Mouse (Mus musculus) midbrain, embryonic 13.5 days (tissue): Measurements from ENCODE around the gene Ankrd35. TPM values are rescaled to one million over a fixed set of nuclear protein-coding genes. Genes with fewer than 3 reads are reported as not detected.

Experiments used
- ATAC-seq: fragments of 200-750 bp; cut with Nextera tagmentation; 2 replicates; pipeline ENCODE4 v1.8.0; 2017; ENCODE audit warnings: mild to moderate bottlenecking, moderate TSS enrichment, moderate library complexity
- H3K27ac ChIP-seq: fragments of 300-500 bp; sonication (generic); 2 replicates; pipeline ENCODE4 v1.5.1; 2015; ENCODE audit warnings: inconsistent platforms, mild to moderate bottlenecking, moderate library complexity
- H3K27me3 ChIP-seq: fragments of 300-500 bp; sonication (generic); 2 replicates; pipeline ENCODE4 v1.6.1; 2015; ENCODE audit warnings: mild to moderate bottlenecking, inconsistent platforms
- H3K36me3 ChIP-seq: fragments of 300-500 bp; sonication (generic); 2 replicates; pipeline ENCODE4 v1.6.1; 2015; ENCODE audit warnings: mild to moderate bottlenecking, inconsistent platforms
- H3K4me1 ChIP-seq: fragments of 300-500 bp; sonication (generic); replicated peaks from 2 replicates; pipeline ENCODE4 v1.6.1; 2015; ENCODE audit warnings: inconsistent platforms
- H3K4me2 ChIP-seq: fragments of 300-500 bp; sonication (generic); replicated peaks from 2 replicates; pipeline ENCODE4 v1.6.1; 2015; ENCODE audit warnings: moderate library complexity, mild to moderate bottlenecking, inconsistent platforms
- H3K4me3 ChIP-seq: fragments of 300-500 bp; sonication (generic); replicated peaks from 2 replicates; pipeline ENCODE4 v1.5.1; 2015; ENCODE audit warnings: mild to moderate bottlenecking, inconsistent platforms
- H3K9ac ChIP-seq: fragments of 300-500 bp; sonication (generic); replicated peaks from 2 replicates; pipeline ENCODE4 v1.6.1; 2015; ENCODE audit warnings: mild to moderate bottlenecking, inconsistent platforms
- H3K9me3 ChIP-seq: fragments of 300-500 bp; sonication (generic); 2 replicates; pipeline ENCODE4 v1.6.1; 2016; ENCODE audit warnings: mild to moderate bottlenecking, inconsistent platforms
- WGBS: fragments of 180-500 bp; shearing (Covaris S2); methylation state at CpG from one replicate; pipeline ENCODE4 v1.1.7; 2015; 5-methylcytosine and 5-hydroxymethylcytosine counted together
- polyA plus RNA-seq: library from polyadenylated mRNA; unstranded; fragments of >200 nt; fragmentation: Nextera tagmentation; extraction: Ambion mirVana; gene quantifications from 2 replicates; pipeline ENCODE4 v1.2.1, GENCODE M21; 2015

Ankrd35 gene
- polyA plus RNA-seq, 1 experiment from 2014 or later = 0.58 TPM

- ATAC-seq = no peak
- Histone ChIP-seq H3K9me3 (no peaks in the 10 kb centered on the region), H3K4me3 (no peak overlapping the region), H3K4me1 (no peaks in the 10 kb centered on the region), H3K9ac (no peak overlapping the region), H3K27me3 (no peaks in the 10 kb centered on the region), H3K4me2 (no peak overlapping the region), H3K36me3 (peaks cover 66% of the 10 kb centered on the region), H3K27ac (no peak overlapping the region)
- 91% methylated on average over 2 of the region's 2 CpGs for whole genome bisulfite sequencing
Measured at GRCm38 (mm10) chr3:96715854-96716253, 45.9 kb downstream of the Ankrd35 start.

DNA sequence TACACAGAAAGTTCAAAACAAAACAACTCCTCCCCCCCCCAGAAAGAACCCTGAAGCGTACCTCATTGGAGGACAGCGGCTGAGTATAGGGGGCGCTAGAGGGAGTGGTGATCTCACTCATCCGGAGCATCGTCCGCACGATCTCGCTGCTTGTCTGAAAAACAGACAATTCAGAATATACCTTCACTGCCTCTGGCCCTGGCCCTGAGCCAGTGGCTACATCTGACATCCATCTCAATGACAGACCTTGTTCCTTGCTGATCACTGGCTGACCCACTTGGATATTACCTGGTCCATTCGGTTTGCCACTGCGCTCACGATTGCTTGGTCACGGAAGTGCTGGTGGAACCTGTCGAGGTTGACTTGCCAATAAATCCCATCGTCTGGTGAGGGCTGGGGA is 49.2 kb downstream of the Ankrd35 start:
- peaks cover 64% of the 10 kb centered on the region for H3K36me3 ChIP-seq
- H3K9me3 ChIP-seq = no peaks in the 10 kb centered on the region
- no peak overlapping the region for H3K4me2 ChIP-seq
- H3K9ac ChIP-seq = no peak overlapping the region
- ATAC-seq = no peak
- H3K4me3 ChIP-seq = no peak overlapping the region
- H3K4me1 ChIP-seq = no peaks in the 10 kb centered on the region
- WGBS = 34% methylated on average over 14 of the region's 14 CpGs
- H3K27ac ChIP-seq = no peak overlapping the region
- no peaks in the 10 kb centered on the region for H3K27me3 ChIP-seq

DNA sequence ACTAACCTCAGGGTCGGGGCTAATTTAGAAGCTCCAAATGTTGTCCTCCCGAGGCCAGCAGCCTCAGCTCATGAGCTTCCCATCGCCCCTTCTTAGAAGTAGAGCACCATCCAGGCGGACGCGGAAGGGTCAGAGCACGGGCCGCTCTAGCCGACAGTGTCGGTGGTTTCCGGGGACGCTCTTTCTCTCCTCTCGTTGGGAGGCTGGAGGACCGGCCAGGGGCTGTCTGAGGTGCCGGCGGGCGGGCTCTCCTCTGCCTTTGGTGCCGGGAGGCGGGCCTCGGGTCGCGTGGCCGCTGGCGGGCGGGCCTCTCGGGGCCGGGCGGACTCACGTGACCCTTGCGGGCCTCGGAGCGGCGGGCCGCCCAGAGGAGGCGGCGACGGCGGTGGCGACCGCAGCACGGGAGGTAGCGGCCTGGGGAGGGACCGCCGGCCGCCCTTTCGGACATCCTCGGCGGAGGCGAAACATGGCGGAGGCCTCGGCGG is 57.5 kb downstream of the Ankrd35 start, which contains the start of the genes Polr3c and Rnf115:
Gene Polr3c, minus strand, starts transcription at position 286 of the 485 bp plus-strand sequence.
Gene Rnf115, plus strand, starts transcription at position 322 of the 485 bp plus-strand sequence.
- Histone ChIP-seq H3K27ac (peak within 1 kb of the TSS; percentile 81), H3K9ac (peak within 1 kb of the TSS; percentile 86), H3K27me3 (no peaks in the 10 kb centered on the region), H3K4me1 (peaks cover 43% of the 10 kb centered on the region), H3K4me2 (peak within 1 kb of the TSS; percentile 79), H3K9me3 (no peaks in the 10 kb centered on the region), H3K36me3 (peaks cover 16% of the 10 kb centered on the region), H3K4me3 (peak within 1 kb of the TSS; percentile 94)
- ATAC-seq = peak; percentile 99
- WGBS = under 1% methylated on average over 51 of the region's 52 CpGs

- peak overlapping the region; percentile 81 for H3K27ac ChIP-seq
- H3K4me1 ChIP-seq = peaks cover 43% of the 10 kb centered on the region
- H3K36me3 ChIP-seq = peaks cover 9% of the 10 kb centered on the region
- H3K4me3 ChIP-seq = peak overlapping the region; percentile 94
- H3K27me3 ChIP-seq = no peaks in the 10 kb centered on the region
- 1% methylated on average over 42 of the region's 42 CpGs for WGBS
- peak overlapping the region; percentile 79 for H3K4me2 ChIP-seq
- H3K9ac ChIP-seq = peak overlapping the region; percentile 86
- H3K9me3 ChIP-seq = no peaks in the 10 kb centered on the region
- ATAC-seq = no peak; the same call in 1 of the 2 replicates
Measured at GRCm38 (mm10) chr3:96727828-96728633, 58.1 kb downstream of the Ankrd35 start.

GRCm38 (mm10) chr3:96728634-96729402 is 58.9 kb downstream of the Ankrd35 start:
- peak overlapping the region; percentile 86 for H3K9ac ChIP-seq
- H3K27me3 ChIP-seq = no peaks in the 10 kb centered on the region
- H3K36me3 ChIP-seq = peaks cover 2% of the 10 kb centered on the region
- H3K4me3 ChIP-seq = peak overlapping the region; percentile 94
- no peak overlapping the region for H3K27ac ChIP-seq
- H3K4me1 ChIP-seq = peaks cover 43% of the 10 kb centered on the region
- no peak for ATAC-seq
- H3K4me2 ChIP-seq = peak overlapping the region; percentile 79
- H3K9me3 ChIP-seq = no peaks in the 10 kb centered on the region
- 42% methylated on average over 7 of the region's 7 CpGs for WGBS

- Histone ChIP-seq H3K4me2 (no peak overlapping the region), H3K4me3 (peak overlapping the region; percentile 94; the same call in 1 of the 2 replicates), H3K4me1 (peaks cover 43% of the 10 kb centered on the region), H3K36me3 (no peaks in the 10 kb centered on the region), H3K9me3 (no peaks in the 10 kb centered on the region), H3K27ac (no peak overlapping the region), H3K27me3 (no peaks in the 10 kb centered on the region), H3K9ac (no peak overlapping the region)
- 83% methylated on average over 3 of the region's 3 CpGs for WGBS
- ATAC-seq = no peak
Measured at GRCm38 (mm10) chr3:96729403-96729784, 59.5 kb downstream of the Ankrd35 start.

GRCm38 (mm10) chr3:96730785-96731184 is 60.9 kb downstream of the Ankrd35 start:
- Histone ChIP-seq H3K4me1 (peaks cover 43% of the 10 kb centered on the region), H3K9me3 (no peaks in the 10 kb centered on the region)

GRCm38 (mm10) chr3:96733984-96734383 is 64.1 kb downstream of the Ankrd35 start:
- 96% methylated on average over 1 of the region's 1 CpGs for WGBS
- no peaks in the 10 kb centered on the region for H3K36me3 ChIP-seq
- H3K4me3 ChIP-seq = no peak overlapping the region
- no peaks in the 10 kb centered on the region for H3K27me3 ChIP-seq
- H3K27ac ChIP-seq = no peak overlapping the region
- H3K9ac ChIP-seq = no peak overlapping the region
- no peaks in the 10 kb centered on the region for H3K9me3 ChIP-seq
- ATAC-seq = no peak
- peaks cover 30% of the 10 kb centered on the region for H3K4me1 ChIP-seq
- H3K4me2 ChIP-seq = no peak overlapping the region

More at GRCm38 (mm10) chr3:96730785-96731184, 60.9 kb downstream of the Ankrd35 start:
- H3K4me2 ChIP-seq = no peak overlapping the region
- H3K27me3 ChIP-seq = no peaks in the 10 kb centered on the region
- WGBS = 72% methylated on average over 5 of the region's 5 CpGs
- ATAC-seq = no peak
- no peaks in the 10 kb centered on the region for H3K36me3 ChIP-seq
- H3K9ac ChIP-seq = no peak overlapping the region
- H3K27ac ChIP-seq = no peak overlapping the region
- H3K4me3 ChIP-seq = no peak overlapping the region

GRCm38 (mm10) chr3:96735200-96735599 is 65.3 kb downstream of the Ankrd35 start:
- no peak overlapping the region for H3K4me2 ChIP-seq
- H3K4me1 ChIP-seq = peaks cover 19% of the 10 kb centered on the region
- H3K9me3 ChIP-seq = no peaks in the 10 kb centered on the region
- 73% methylated on average over 2 of the region's 2 CpGs for WGBS
- no peaks in the 10 kb centered on the region for H3K27me3 ChIP-seq
- H3K27ac ChIP-seq = no peak overlapping the region
- no peak overlapping the region for H3K4me3 ChIP-seq
- ATAC-seq = no peak
- H3K9ac ChIP-seq = no peak overlapping the region
- no peaks in the 10 kb centered on the region for H3K36me3 ChIP-seq

DNA sequence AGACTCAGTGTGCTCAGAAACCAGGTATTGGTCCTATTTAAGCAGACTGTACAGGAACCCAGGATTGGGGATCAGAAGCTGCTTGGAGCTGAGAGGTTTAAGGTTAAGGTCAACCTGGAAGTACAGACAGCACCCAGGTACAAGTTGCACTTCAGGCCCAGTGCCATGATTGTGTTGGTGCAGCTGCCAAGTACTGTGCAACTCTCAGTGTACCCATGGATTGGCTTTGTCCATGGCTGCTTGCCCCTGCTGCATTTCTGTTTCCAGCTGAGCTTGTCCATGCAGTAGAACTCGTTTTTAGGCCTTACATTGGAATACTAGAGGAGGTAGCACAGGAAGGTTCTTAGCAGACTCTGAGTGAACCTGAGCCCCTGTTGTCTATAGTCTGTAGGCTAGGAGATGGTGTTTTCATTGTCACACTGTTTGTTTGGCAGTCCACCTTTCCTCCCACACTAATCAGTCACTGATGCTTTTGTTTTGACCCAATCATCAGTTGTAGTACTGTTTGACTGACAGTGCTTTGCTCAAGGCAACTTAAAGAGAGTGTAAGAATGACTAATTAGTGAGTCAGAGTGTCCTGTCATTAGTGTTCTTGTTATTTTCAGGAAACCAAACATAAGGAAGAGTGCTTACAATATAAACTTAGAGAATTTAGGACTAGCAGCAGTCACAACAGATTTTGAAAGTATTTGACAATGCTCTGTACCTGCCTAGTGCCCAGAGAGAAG is 67.2 kb downstream of the Ankrd35 start:
- WGBS = 63% methylated on average over 1 of the region's 1 CpGs
- Histone ChIP-seq H3K9me3 (no peaks in the 10 kb centered on the region), H3K9ac (no peak overlapping the region), H3K27me3 (no peaks in the 10 kb centered on the region), H3K27ac (no peak overlapping the region), H3K4me3 (no peak overlapping the region), H3K4me2 (no peak overlapping the region), H3K4me1 (0 out of 2 replicates have a peak, but pooled peaks cover 4% of the 10 kb centered on the region), H3K36me3 (no peaks in the 10 kb centered on the region)
- no peak for ATAC-seq

DNA sequence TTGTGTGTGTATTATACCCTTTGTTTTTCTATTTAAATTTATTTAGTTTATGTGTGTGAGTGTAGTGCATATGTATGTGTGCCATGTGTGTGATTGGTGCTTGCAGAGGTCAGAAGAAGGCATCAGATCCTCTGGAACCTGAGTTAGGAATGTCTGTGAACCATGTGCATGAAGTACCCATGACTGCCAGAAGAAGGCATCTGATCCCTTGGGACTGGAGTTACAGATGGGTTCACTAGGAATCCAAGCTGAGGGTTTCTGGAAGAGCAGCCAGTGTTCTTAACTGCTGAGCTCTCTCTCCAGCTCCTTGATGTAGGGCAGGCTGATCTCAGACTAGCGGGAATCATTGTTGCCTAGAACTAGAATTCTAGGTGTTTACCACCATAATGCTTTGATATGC is 68.1 kb downstream of the Ankrd35 start:
- H3K4me2 ChIP-seq = no peak overlapping the region
- WGBS = 91% methylated on average over 1 of the region's 1 CpGs
- H3K4me3 ChIP-seq = no peak overlapping the region
- no peak overlapping the region for H3K27ac ChIP-seq
- 0 out of 2 replicates have a peak, but pooled peaks cover 4% of the 10 kb centered on the region for H3K4me1 ChIP-seq
- no peaks in the 10 kb centered on the region for H3K36me3 ChIP-seq
- no peaks in the 10 kb centered on the region for H3K9me3 ChIP-seq
- no peak overlapping the region for H3K9ac ChIP-seq
- no peak for ATAC-seq
- H3K27me3 ChIP-seq = no peaks in the 10 kb centered on the region
